Mouse (Mus musculus) G1E (cell line): ENCODE measurements around the gene Foxd2.

Experiments
- CTCF ChIP-seq: IDR thresholded peaks from 2 replicates; pipeline ENCODE4 v1.5.1; 2012; ENCODE audit warnings: low read depth, low read length, inconsistent platforms, mixed read lengths
- GATA1 ChIP-seq: IDR thresholded peaks from 2 replicates; pipeline ENCODE4 v1.6.1; 2012; ENCODE audit warnings: borderline replicate concordance, low read length, inconsistent platforms, mixed read lengths

GRCm38 (mm10) chr4:114937459-114938047 lies 28.9 kb upstream of the Foxd2 start:
- no peak for TF ChIP-seq CTCF
- TF ChIP-seq GATA1, result no peak
